Mouse (Mus musculus): ENCODE measurements at regions not wholly inside any gene's neighbourhood (a gene's known extent, or its start where the extent isn't known, plus 50 kb on each side); places are given as distances from the start of the nearest gene placed in this dataset.

GRCm38 (mm10) chr11:95198196-95198595 is 52.1 kb upstream of the Dlx4 start:
- DNase-seq: no peak

DNA sequence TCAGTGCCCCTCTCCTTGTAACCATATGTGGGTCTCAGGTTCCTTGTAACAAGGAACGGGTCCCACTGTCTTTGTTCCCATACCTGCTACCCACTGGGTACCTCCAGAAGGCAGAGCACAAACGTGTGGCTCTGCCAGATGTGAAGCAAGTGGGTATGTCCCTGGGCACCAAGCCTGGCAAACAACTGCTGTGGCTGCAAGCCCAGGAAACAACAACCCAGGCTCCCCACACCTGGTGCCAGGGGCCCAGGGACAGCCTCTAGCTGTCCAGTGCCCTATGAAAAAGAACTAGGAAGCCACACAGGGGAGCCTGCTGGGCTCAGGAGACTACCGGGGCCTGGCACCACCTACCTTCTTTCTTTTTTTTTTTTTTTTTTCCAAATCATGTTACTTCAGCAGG is 54.9 kb upstream of the Dlx4 start:
- DNase-seq: no peak

- peak in 1 of 2 experiments; percentile 15 for DNase-seq
These were observed 50.9 kb upstream of the Tac4 start for GRCm38 (mm10) chr11:95210185-95211030.

- no peak for DNase-seq
These were observed 50.3 kb upstream of the Tac4 start for GRCm38 (mm10) chr11:95211031-95211425.

Data from cerebellum, postnatal 25 days (tissue).